Mouse (Mus musculus) bone marrow macrophage, adult 2 months (primary cell): ENCODE measurements around the gene Bpifa3.

Experiments used
- CTCF ChIP-seq: IDR thresholded peaks from 2 replicates; pipeline ENCODE4 v1.5.1; 2012; ENCODE audit warnings: low read depth, mild to moderate bottlenecking, low read length, moderate library complexity
- POLR2A ChIP-seq: IDR thresholded peaks from 2 replicates; pipeline ENCODE4 v1.6.1; 2012; ENCODE audit warnings: mild to moderate bottlenecking, low read depth, low read length, borderline replicate concordance

DNA sequence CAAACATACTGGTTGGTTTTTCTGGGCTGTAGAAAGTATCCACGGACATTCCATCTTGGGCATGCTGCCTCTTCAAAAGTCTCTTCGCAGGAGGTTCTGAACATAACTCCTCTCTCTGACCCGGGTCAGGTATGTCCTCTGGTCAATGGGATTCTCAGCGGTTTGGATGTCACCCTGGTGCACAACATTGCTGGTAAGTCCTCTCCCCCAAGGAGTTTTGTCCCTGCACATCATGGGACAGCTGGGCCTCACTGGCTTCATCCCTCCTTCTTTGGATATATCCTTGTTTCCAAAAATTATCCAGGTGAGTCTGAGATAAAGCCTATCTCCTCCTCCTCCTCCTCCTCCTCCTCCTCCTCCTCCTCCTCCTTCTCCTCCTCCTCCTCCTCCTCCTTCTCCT is 17.4 kb downstream of the Bpifa3 start:
- TF ChIP-seq POLR2A (no peak), CTCF (no peak)
